Mouse (Mus musculus) hematopoietic multipotent progenitor cell, adult 10-12 weeks (in vitro differentiated cells): ENCODE data around the gene Wbp11. TPM values are rescaled to one million over a fixed set of nuclear protein-coding genes. Genes with fewer than 3 reads are reported as not detected.

Source experiments
- polyA plus RNA-seq: library from polyadenylated mRNA; stranded (reverse); fragments of >175 nt; gene quantifications from 2 replicates; pipeline ENCODE4 v1.2.3, GENCODE M21; 2012; ENCODE audit warnings: low replicate concordance

The Wbp11 gene
- 133 and 189 TPM in 2 replicates for polyA plus RNA-seq

GRCm38 (mm10) chr6:136827881-136828561, at the start of gene Wbp11:
Wbp11 (minus strand) TSS chr6:136828233.

GRCm38 (mm10) chr6:136875670-136876069, 47.6 kb upstream of the Wbp11 start, which contains the start of gene Mgp:
Mgp (minus strand) TSS chr6:136875823.

DNA sequence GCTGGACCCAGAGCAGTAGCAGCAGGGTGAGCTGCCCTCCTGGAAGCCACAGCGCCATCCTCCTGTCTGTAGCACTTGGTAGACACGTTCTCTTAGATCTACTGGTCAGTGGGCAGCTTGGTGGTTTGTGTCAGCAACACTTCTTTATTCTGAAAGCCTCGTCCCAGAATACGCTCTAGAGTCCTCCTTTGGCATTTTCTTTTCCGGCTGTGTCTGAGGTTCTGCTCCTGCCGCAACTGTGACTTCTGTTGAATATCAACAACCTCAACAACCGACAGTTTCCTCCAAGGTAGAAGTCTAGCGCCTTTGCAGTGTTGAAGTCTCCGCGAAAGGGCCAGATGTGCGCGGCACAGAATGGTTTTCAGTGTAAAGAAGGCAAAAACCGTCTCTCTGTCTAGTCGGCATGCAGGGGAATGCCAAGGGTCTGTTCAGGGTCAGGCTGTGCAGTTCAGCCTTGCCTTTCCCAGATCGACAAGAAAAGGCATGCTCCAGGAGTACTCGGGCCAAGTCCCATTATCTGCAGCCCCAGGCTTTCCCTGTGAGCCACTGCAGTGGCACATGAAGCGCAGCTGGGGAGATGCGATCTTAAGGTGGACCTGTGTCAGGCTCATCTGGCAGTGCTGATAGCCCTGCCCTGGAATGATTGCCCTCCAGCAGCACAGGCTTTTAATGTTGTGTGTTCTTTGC, 29.3 kb upstream of the Wbp11 start, which contains the start of gene Art4:
Art4 (minus strand) TSS at position 548 of the 687 bp plus-strand sequence.

DNA sequence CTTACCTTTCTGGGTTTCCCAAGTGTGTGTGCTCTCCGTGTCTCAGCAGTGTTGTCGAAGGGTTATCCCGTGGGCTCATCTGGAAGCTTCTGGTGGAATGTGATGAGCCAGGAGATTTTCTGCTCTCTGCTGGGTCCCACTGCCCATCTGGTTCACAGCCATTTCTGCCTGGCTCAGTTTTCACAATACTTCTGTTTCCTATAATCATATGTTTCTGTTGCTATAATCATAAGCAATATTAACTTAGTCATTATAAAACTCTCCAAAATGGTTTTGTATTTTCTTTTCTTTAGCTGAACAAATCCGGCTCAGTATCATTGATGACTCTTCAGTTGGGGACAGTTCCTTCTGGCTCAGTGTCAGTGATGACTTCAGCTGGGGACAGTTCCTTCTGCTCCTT, 7.3 kb upstream of the Wbp11 start, which contains the start of gene Smco3:
Smco3 (minus strand) TSS at position 101 of the 400 bp plus-strand sequence.

GRCm38 (mm10) chr6:136827516-136827880, 535 bp downstream of the Wbp11 start, which contains the start of gene BC049715:
BC049715 (plus strand) TSS chr6:136827626.

DNA sequence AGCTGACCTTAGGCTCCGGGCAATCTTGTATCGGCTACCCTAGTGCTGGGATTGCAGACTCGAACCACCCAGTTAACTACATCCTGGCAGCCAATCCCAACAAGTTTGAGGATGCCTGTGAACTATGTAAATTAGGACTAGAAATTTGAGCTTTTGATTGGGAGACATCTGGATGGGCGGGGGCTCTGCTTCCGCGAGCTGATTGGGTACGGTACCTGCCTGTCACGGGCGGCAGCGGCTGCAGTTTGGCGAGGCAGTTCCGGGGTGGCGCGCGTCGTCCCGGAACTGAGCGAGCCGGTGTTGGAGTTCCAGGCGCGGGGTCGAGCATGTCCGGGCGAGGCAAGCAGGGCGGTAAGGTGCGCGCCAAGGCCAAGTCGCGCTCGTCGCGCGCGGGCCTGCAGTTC, 20.0 kb downstream of the Wbp11 start, which contains the start of gene H2afj:
H2afj (plus strand) TSS at position 231 of the 404 bp plus-strand sequence.

DNA sequence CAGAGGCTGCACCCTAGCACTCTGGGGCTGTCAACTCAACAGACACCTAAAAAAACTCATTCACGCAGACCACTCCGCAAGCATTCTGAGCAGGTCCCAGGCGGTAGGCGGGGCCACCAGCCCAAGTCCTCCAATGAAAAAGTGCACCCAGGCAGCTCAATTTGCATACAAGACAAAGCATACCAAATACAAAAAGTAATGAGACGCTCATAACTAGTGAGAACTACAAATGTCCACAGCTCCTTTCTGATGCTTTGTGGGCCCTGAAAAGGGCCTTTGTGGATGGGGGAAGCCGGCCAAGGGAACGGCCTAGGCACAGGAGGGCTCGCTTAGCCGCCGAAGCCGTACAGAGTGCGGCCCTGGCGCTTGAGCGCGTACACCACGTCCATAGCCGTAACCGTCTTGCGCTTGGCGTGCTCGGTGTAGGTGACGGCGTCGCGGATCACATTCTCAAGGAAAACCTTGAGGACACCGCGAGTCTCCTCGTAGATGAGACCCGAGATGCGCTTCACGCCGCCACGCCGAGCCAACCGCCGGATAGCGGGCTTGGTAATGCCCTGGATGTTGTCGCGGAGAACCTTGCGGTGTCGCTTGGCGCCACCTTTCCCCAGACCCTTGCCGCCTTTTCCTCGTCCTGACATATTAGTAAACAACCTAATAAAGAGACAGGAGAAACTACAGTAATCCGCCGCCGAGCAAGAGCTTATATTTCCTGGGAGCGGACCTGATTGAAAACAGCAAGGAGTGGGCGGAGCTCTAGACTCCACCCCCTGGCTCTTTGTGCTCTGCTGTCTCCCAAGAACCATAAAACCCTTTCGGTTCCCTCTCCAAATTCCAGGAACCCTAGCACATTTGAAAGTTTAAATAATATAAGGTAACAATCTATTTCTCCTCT, 24.0 kb downstream of the Wbp11 start, which contains the start of gene Hist4h4:
Hist4h4 (minus strand) TSS at position 677 of the 895 bp plus-strand sequence.

GRCm38 (mm10) chr6:136781377-136781986, 46.6 kb downstream of the Wbp11 start, which contains the start of gene Gucy2c:
Gucy2c (minus strand) TSS chr6:136781765.

Other genes with a start within 250 kb of the Wbp11 start
- 76.9 and 117 TPM in 2 replicates for gene Plbd1, start 166.3 kb downstream of the Wbp11 start, polyA plus RNA-seq
- not detected in 2 replicates for gene Gucy2c, start 46.5 kb downstream of the Wbp11 start, polyA plus RNA-seq
- 3.8 and 4.1 TPM in 2 replicates for gene Hist4h4, start 23.8 kb downstream of the Wbp11 start, polyA plus RNA-seq
- gene H2afj, start 20.0 kb downstream of the Wbp11 start, polyA plus RNA-seq = 283 and 566 TPM in 2 replicates
- gene BC049715, start 607 bp downstream of the Wbp11 start, polyA plus RNA-seq = 0.12 and 1.1 TPM in 2 replicates
- gene Smco3, start 7.2 kb upstream of the Wbp11 start, polyA plus RNA-seq = not detected in 2 replicates
- gene Art4, start 29.5 kb upstream of the Wbp11 start, polyA plus RNA-seq = 0.07 and 1.3 TPM in 2 replicates
- gene Mgp, start 47.6 kb upstream of the Wbp11 start, polyA plus RNA-seq = not detected in 2 replicates
- 0.25 and 0.36 TPM in 2 replicates for gene Erp27, start 93.9 kb upstream of the Wbp11 start, polyA plus RNA-seq
- gene Pde6h, start 95.6 kb upstream of the Wbp11 start, polyA plus RNA-seq = not detected in 2 replicates
- gene Arhgdib, start 113.7 kb upstream of the Wbp11 start, polyA plus RNA-seq = 203 and 245 TPM in 2 replicates